8 mouse cellular contexts compared by ENCODE assay signal in genomic region chr13:24481615-24482295, GRCm38 (mm10).
DNase-seq lines count a peak whose midpoint lies in the region; ATAC-seq lines count a peak whose summit lies in the region.

No protein-coding gene starts in this region.

- no peaks in the 10 kb centered on the region for H3K9me3 ChIP-seq in heart, embryonic 10.5 days
- H3K9me3 ChIP-seq in kidney, embryonic 15.5 days (replicated peaks): no peaks in the 10 kb centered on the region
- no peaks in the 10 kb centered on the region for H3K9me3 ChIP-seq in liver, embryonic 12.5 days (replicated peaks)
- H3K9me3 ChIP-seq in neural tube, embryonic 13.5 days: no peaks in the 10 kb centered on the region

- no peak overlapping the region for H3K27ac ChIP-seq in heart, embryonic 10.5 days
- H3K27ac ChIP-seq in kidney, embryonic 15.5 days: no peak overlapping the region
- H3K27ac ChIP-seq in liver, embryonic 12.5 days: no peak overlapping the region
- no peak overlapping the region for H3K27ac ChIP-seq in neural tube, embryonic 13.5 days (replicated peaks)

- DNase-seq in CD4-positive helper T cell, adult 2 months (ENCODE audit: low read depth, low spot score): peak; percentile 58
- DNase-seq in adrenal gland, adult (ENCODE audit: inconsistent age in 2 of 2, low spot score in 1 of 2): peak; percentile 48 to 83
- peak; percentile 42 for DNase-seq in embryo, embryonic 9.5 days (ENCODE audit: extremely low spot score)
- DNase-seq in heart, embryonic 10.5 days (ENCODE audit: low spot score): peak; percentile 82
- DNase-seq in yolk sac, embryonic 10.5 days (ENCODE audit: low spot score): peak; percentile 34

- no peak overlapping the region for H3K4me3 ChIP-seq in heart, embryonic 10.5 days
- H3K4me3 ChIP-seq in kidney, embryonic 15.5 days (replicated peaks): no peak overlapping the region
- no peak overlapping the region for H3K4me3 ChIP-seq in liver, embryonic 12.5 days
- no peak overlapping the region for H3K4me3 ChIP-seq in neural tube, embryonic 13.5 days

- H3K4me2 ChIP-seq in kidney, embryonic 15.5 days: no peak overlapping the region
- no peak overlapping the region for H3K4me2 ChIP-seq in liver, embryonic 12.5 days
- H3K4me2 ChIP-seq in neural tube, embryonic 13.5 days: no peak overlapping the region

- H3K9ac ChIP-seq in kidney, embryonic 15.5 days: no peak overlapping the region
- no peak overlapping the region for H3K9ac ChIP-seq in liver, embryonic 12.5 days
- no peak overlapping the region for H3K9ac ChIP-seq in neural tube, embryonic 13.5 days

- no peaks in the 10 kb centered on the region for H3K27me3 ChIP-seq in heart, embryonic 10.5 days (ENCODE audit: insufficient read depth, poor library complexity, severe bottlenecking)
- H3K27me3 ChIP-seq in kidney, embryonic 15.5 days: no peaks in the 10 kb centered on the region
- H3K27me3 ChIP-seq in liver, embryonic 12.5 days (replicated peaks): no peaks in the 10 kb centered on the region
- no peaks in the 10 kb centered on the region for H3K27me3 ChIP-seq in neural tube, embryonic 13.5 days

- WGBS in heart, embryonic 10.5 days: 59% methylated on average over 10 of the region's 10 CpGs
- WGBS in kidney, embryonic 15.5 days: 46% methylated on average over 10 of the region's 10 CpGs
- WGBS in liver, embryonic 12.5 days (ENCODE audit: insufficient replicate concordance): 53% methylated on average over 10 of the region's 10 CpGs
- WGBS in neural tube, embryonic 13.5 days: 63% methylated on average over 10 of the region's 10 CpGs

- peak; percentile 86 for ATAC-seq in kidney, embryonic 15.5 days (replicated peaks; ENCODE audit: low FRiP score)
- ATAC-seq in liver, embryonic 12.5 days: 0 out of 2 replicates have a peak, but pooled peaks have one; percentile 49
- ATAC-seq in neural tube, embryonic 13.5 days (ENCODE audit: low read depth): peak; percentile 89

- H3K4me1 ChIP-seq in heart, embryonic 10.5 days: peaks cover 33% of the 10 kb centered on the region
- 0 out of 2 replicates have a peak, but pooled peaks cover 2% of the 10 kb centered on the region for H3K4me1 ChIP-seq in kidney, embryonic 15.5 days
- H3K4me1 ChIP-seq in liver, embryonic 12.5 days: peaks cover 22% of the 10 kb centered on the region
- no peaks in the 10 kb centered on the region for H3K4me1 ChIP-seq in neural tube, embryonic 13.5 days (replicated peaks)

- no peaks in the 10 kb centered on the region for H3K36me3 ChIP-seq in heart, embryonic 10.5 days
- no peaks in the 10 kb centered on the region for H3K36me3 ChIP-seq in kidney, embryonic 15.5 days
- H3K36me3 ChIP-seq in liver, embryonic 12.5 days: no peaks in the 10 kb centered on the region
- H3K36me3 ChIP-seq in neural tube, embryonic 13.5 days: no peaks in the 10 kb centered on the region
